In genomic region chr2:144479421-144479820, GRCm38 (mm10) we compare ENCODE assay signal across 15 mouse cellular contexts. TPM values are rescaled to one million over a fixed set of nuclear protein-coding genes. Genes with fewer than 3 reads are reported as not detected.
DNase-seq lines count a peak whose midpoint lies in the region.
"Had no signal": no experiment of that assay in that cellular context is flagged by ENCODE, and none has a peak within 500 bp of the region (broad histone marks: within the 10 kb centered on the region; RNA-seq: fewer than 3 reads in every experiment).

No protein-coding gene starts in this region.

- H3K4me1 ChIP-seq in heart, embryonic 10.5 days = no peaks in the 10 kb centered on the region
- H3K4me1 ChIP-seq: limb, embryonic 10.5 days; liver, embryonic 13.5 days; midbrain, embryonic 12.5 days had no signal

- WGBS in heart, embryonic 10.5 days = 78% methylated on average over 2 of the region's 2 CpGs

- H3K4me3 ChIP-seq in heart, embryonic 10.5 days = no peak overlapping the region
- H3K4me3 ChIP-seq: gastrocnemius, adult 2 months; limb, embryonic 10.5 days; liver, embryonic 13.5 days; midbrain, embryonic 12.5 days had no signal

- DNase-seq in heart, adult 8-10 months (ENCODE audit: low spot score) = peak; percentile 37
- DNase-seq in heart, embryonic 10.5 days (ENCODE audit: low spot score) = no peak
- peak; percentile 34 to 70 for DNase-seq in left cerebral cortex, adult 18-20 months (ENCODE audit: low spot score in 2 of 2)
- DNase-seq in left cerebral cortex, postnatal 10 days (ENCODE audit: extremely low spot score in 1 of 2, low spot score in 2 of 2) = no peak
- peak; percentile 21 to 48 for DNase-seq in heart, postnatal 14 days
- DNase-seq in retina, embryonic 14.5 days (ENCODE audit: low spot score) = peak; percentile 49
- DNase-seq in ovary, postnatal 36 days (ENCODE audit: low spot score) = no peak
- DNase-seq in spleen, adult 18-20 months = no peak
- DNase-seq: adrenal gland, postnatal 10 days; cerebellum, postnatal 25 days; gastrocnemius, adult 2 months; liver, embryonic 13.5 days had no signal

- intact Hi-C loops in left cerebral cortex, postnatal 10 days (cut with DNase I) = no loop called here
- intact Hi-C loops in heart, postnatal 14 days (cut with DNase I) = no loop called here

- H3K27ac ChIP-seq in heart, embryonic 10.5 days = no peak overlapping the region
- H3K27ac ChIP-seq: gastrocnemius, adult 2 months; kidney, postnatal 0 days; limb, embryonic 10.5 days; liver, embryonic 13.5 days; midbrain, embryonic 12.5 days had no signal

- H3K36me3 ChIP-seq in heart, embryonic 10.5 days = no peaks in the 10 kb centered on the region
- H3K36me3 ChIP-seq: limb, embryonic 10.5 days; liver, embryonic 13.5 days; midbrain, embryonic 12.5 days had no signal

- no peaks in the 10 kb centered on the region for H3K27me3 ChIP-seq in heart, embryonic 10.5 days (ENCODE audit: insufficient read depth, poor library complexity, severe bottlenecking)
- H3K27me3 ChIP-seq: liver, embryonic 13.5 days; midbrain, embryonic 12.5 days had no signal

- H3K9me3 ChIP-seq in heart, embryonic 10.5 days = no peaks in the 10 kb centered on the region
- H3K9me3 ChIP-seq: limb, embryonic 10.5 days; midbrain, embryonic 12.5 days had no signal

RNA-seq across cellular contexts. Expression of gene Dzank1, which starts 47.8 kb away (rescaled TPM):
- total RNA-seq in heart, adult 8-10 months (2022) = 1 to 10 TPM in 2 of 4 experiments, under 1 TPM in 2; 0.57 to 4.0 (median 0.98) TPM
- polyA plus RNA-seq in heart, embryonic 10.5 days (2016; fragmentation: Nextera tagmentation; extraction: Ambion mirVana) = 0.45 and 0.62 TPM in 2 replicates
- 100 to 1,000 TPM; 174 to 199 TPM for total RNA-seq in left cerebral cortex, adult 18-20 months (2021)
- total RNA-seq in left cerebral cortex, postnatal 10 days (2021) = 100 to 1,000 TPM; 102 to 109 TPM
- total RNA-seq in heart, postnatal 14 days (2021) = 1 to 10 TPM; 1.2 TPM

RNA-seq across cellular contexts. Expression of gene Polr3f, which starts 48.1 kb away (rescaled TPM):
- total RNA-seq in heart, adult 8-10 months (2022) = 10 to 100 TPM; 10.6 to 12.8 (median 11.5) TPM
- 23.6 and 24.2 TPM in 2 replicates for polyA plus RNA-seq in heart, embryonic 10.5 days (2016; fragmentation: Nextera tagmentation; extraction: Ambion mirVana)
- total RNA-seq in left cerebral cortex, adult 18-20 months (2021) = 10 to 100 TPM; 22.1 to 22.5 TPM
- 10 to 100 TPM; 25.2 to 26.7 TPM for total RNA-seq in left cerebral cortex, postnatal 10 days (2021)
- total RNA-seq in heart, postnatal 14 days (2021) = 10 to 100 TPM; 12.5 to 14.1 TPM

Comparison
In these comparisons a context has a peak if more than half of its experiments do, and no peak if none do; other contexts are left out.
1. DNase-seq: peak in heart, adult 8-10 months (single experiment), left cerebral cortex, adult 18-20 months (2 of 2), heart, postnatal 14 days (2 of 2) and retina, embryonic 14.5 days (single experiment); none in heart, embryonic 10.5 days (single experiment), left cerebral cortex, postnatal 10 days (0 of 2), ovary, postnatal 36 days (single experiment) and spleen, adult 18-20 months (0 of 2).
2. RNA of gene Dzank1, which starts 47.8 kb away (total RNA-seq): 174 to 199 TPM in left cerebral cortex, adult 18-20 months and 102 to 109 TPM in left cerebral cortex, postnatal 10 days; 1.2 TPM in heart, postnatal 14 days and 0.57 to 4.0 TPM in heart, adult 8-10 months; every median in the first group is over 10 times any median in the second.